Mouse (Mus musculus): Measurements from ENCODE around the gene 4930404N11Rik.

- TF ChIP-seq EP300 (IDR thresholded peaks at IDR 0.05; ENCODE audit: low read depth) (no peak), CTCF (IDR thresholded peaks at IDR 0.05; ENCODE audit: low read depth) (peak; percentile 70)
Measured at GRCm38 (mm10) chr10:81341333-81341949, 24.2 kb downstream of the 4930404N11Rik start.

Data from heart, postnatal 0 days (tissue).